ENCODE assay signal across 10 mouse cellular contexts in the genomic region with DNA sequence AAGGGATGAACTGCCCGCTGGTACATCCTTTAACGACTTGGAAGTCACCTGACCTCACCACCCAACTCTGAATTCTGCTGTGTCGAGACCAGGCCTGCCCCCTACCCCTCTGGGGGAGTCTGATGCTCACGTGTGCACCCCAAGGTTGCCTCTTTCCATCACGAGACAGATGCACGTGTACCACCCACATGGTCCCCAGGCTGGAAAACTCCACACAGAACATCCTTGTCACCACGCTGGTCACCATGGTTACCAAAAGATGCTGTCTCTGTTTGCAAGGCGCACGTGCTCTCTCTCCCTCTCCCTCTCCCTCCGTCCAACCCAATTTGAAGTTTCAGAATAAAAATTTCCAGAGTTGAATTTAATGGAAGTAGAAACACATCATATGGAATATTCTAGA. TPM values are rescaled to one million over a fixed set of nuclear protein-coding genes. Genes with fewer than 3 reads are reported as not detected.
DNase-seq lines count a peak whose midpoint lies in the region.
"Had no signal": no experiment of that assay in that cellular context is flagged by ENCODE, and none has a peak within 500 bp of the region (broad histone marks: within the 10 kb centered on the region; RNA-seq: fewer than 3 reads in every experiment).

No protein-coding gene starts in this region.

- intact Hi-C loops in left cerebral cortex, postnatal 14 days (cut with DNase I) = no loop called here

- peak; percentile 48 to 69 for DNase-seq in frontal cortex, postnatal 25 days (ENCODE audit: low spot score in 2 of 2)
- DNase-seq in layer of hippocampus, adult 9-11 months = peak; percentile 91
- peak; percentile 88 to 96 for DNase-seq in left cerebral cortex, postnatal 14 days (ENCODE audit: low spot score in 2 of 2)
- peak; percentile 82 for DNase-seq in telencephalon, adult 2 months (ENCODE audit: low read depth, low spot score)
- DNase-seq in cerebellum, postnatal 25 days = no peak
- no peak for DNase-seq in adrenal gland, postnatal 25 days
- no peak for DNase-seq in kidney, postnatal 14 days
- DNase-seq: cerebellum, adult 18-20 months; heart, postnatal 4 days; lung, adult 18-20 months had no signal

RNA-seq across cellular contexts. Expression of a gene that starts 11.2 kb away (rescaled TPM):
- total RNA-seq in left cerebral cortex, postnatal 14 days (2021) = 10 to 100 TPM; 50.5 to 57.1 TPM
- total RNA-seq in adrenal gland, postnatal 25 days (2021) = 40.4 and 41.3 TPM in 2 replicates

RNA-seq across cellular contexts. Expression of a gene that starts 26.7 kb away (rescaled TPM):
- 10 to 100 TPM; 39.1 to 41.0 TPM for total RNA-seq in left cerebral cortex, postnatal 14 days (2021)
- total RNA-seq in adrenal gland, postnatal 25 days (2021) = 30.0 and 32.0 TPM in 2 replicates

RNA-seq across cellular contexts. Expression of a gene that starts 46.2 kb away (rescaled TPM):
- total RNA-seq in left cerebral cortex, postnatal 14 days (2021) = 10 to 100 TPM; 47.2 to 48.0 TPM
- total RNA-seq in adrenal gland, postnatal 25 days (2021) = 60.4 TPM in 2 replicates

RNA-seq across cellular contexts. Expression of a gene that starts 46.6 kb away (rescaled TPM):
- 1 to 10 TPM; 5.5 to 5.9 TPM for total RNA-seq in left cerebral cortex, postnatal 14 days (2021)
- 25.1 and 28.8 TPM in 2 replicates for total RNA-seq in adrenal gland, postnatal 25 days (2021)

Comparison
In these comparisons a context has a peak if more than half of its experiments do, and no peak if none do; other contexts are left out.
1. DNase-seq: peak in frontal cortex, postnatal 25 days (2 of 2), layer of hippocampus, adult 9-11 months (single experiment), left cerebral cortex, postnatal 14 days (2 of 2) and telencephalon, adult 2 months (single experiment); none in cerebellum, postnatal 25 days (0 of 2), adrenal gland, postnatal 25 days (single experiment) and kidney, postnatal 14 days (single experiment).